Mouse (Mus musculus) cerebellum, adult 2 months (tissue): Measurements from ENCODE around the gene Mybpc2.

Experiments used
- CTCF ChIP-seq: fragments of 200-500 bp; IDR thresholded peaks from 2 replicates; pipeline ENCODE4 v1.5.1; 2011; ENCODE audit warnings: low read depth, mild to moderate bottlenecking, control low read depth, low read length, moderate library complexity, borderline replicate concordance; ENCODE audit not compliant: insufficient read depth
- POLR2A ChIP-seq: fragments of 200-500 bp; IDR thresholded peaks from 2 replicates; pipeline ENCODE4 v1.6.1; 2011; ENCODE audit warnings: low read length, control low read depth, borderline replicate concordance; ENCODE audit not compliant: insufficient read depth

DNA sequence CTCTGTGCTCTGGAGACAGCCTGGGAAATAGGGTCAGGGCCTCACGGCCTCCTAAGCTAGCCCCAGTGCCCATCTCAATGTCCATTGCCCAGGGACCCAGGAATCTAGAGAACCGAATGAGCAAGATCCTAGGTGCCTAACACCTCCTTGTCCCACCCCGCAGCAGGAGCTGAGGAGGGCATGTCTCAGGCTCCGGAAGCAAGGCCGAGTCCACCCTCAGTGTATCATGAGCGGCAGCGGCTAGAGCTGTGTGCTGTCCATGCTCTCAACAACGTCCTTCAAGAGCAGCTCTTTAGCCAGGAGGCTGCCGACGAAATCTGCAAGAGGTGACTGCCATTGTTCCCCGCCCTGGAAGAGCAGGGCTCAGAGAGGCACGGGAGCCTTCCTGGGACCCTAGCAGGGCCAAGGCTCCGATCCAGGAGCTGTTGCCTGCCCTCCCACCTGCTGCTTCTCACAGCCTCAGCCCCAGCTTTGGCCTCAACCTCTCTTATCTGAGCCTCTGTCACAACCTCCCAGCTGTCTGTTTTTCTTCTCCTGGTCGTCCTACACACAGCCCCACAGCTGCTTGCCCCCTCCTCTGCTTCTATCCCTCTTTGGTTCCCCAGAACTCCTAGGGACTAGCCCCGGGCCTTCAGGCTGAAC, 55.7 kb downstream of the Mybpc2 start:
- TF ChIP-seq CTCF (no peak), POLR2A (no peak)
